Mouse (Mus musculus): ENCODE measurements around the gene Eapp. TPM values are rescaled to one million over a fixed set of nuclear protein-coding genes. Genes with fewer than 3 reads are reported as not detected.
"Not testable (repeated sequence)": the region's sequence is repeated elsewhere in the genome, so short reads cannot be mapped to it uniquely, and the experiment has no call there.

Eapp gene
- 13.6 and 16.1 TPM in 2 replicates for total RNA-seq (2015; ENCODE audit: low replicate concordance)
- total RNA-seq (2017; ENCODE audit: low replicate concordance): 34.8 and 40.4 TPM in 2 replicates

- peak; percentile 97 for ATAC-seq (replicated peaks; ENCODE audit: low FRiP score, poor library complexity, severe bottlenecking)
Observed at GRCm38 (mm10) chr12:54695511-54696241, at the start of gene Eapp. Gene Eapp, minus strand, starts transcription at chr12:54695897.

DNA sequence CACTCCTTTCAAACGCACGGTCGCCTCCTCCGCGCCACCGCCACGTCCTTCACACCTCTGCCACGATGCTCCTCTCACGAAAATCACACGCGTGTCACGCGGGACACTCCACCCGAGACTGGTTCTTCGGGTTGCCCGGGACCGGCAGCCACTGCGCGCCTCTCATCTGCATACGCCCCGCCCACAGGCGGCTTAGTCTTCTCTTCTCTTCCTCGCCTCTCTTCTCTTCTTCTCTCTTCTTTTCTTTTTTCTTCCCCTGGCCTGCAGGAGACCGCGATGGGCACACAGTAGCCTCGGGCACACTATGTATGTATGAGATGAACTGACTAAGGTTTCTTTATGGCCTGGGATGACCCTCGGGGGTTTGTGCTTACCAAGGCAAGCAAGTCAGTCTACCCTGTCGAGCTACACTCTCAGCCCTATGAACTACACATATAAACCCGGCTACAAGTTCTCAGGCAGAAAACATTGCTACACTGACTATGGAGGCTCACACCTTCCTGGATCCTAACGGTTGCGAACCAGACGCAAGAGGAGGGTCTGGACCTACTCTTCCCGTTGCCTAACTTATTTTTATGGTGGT is 43.1 kb upstream of the Eapp start:
- peak; percentile 81 for ATAC-seq (replicated peaks; ENCODE audit: low FRiP score, poor library complexity, severe bottlenecking)

DNA sequence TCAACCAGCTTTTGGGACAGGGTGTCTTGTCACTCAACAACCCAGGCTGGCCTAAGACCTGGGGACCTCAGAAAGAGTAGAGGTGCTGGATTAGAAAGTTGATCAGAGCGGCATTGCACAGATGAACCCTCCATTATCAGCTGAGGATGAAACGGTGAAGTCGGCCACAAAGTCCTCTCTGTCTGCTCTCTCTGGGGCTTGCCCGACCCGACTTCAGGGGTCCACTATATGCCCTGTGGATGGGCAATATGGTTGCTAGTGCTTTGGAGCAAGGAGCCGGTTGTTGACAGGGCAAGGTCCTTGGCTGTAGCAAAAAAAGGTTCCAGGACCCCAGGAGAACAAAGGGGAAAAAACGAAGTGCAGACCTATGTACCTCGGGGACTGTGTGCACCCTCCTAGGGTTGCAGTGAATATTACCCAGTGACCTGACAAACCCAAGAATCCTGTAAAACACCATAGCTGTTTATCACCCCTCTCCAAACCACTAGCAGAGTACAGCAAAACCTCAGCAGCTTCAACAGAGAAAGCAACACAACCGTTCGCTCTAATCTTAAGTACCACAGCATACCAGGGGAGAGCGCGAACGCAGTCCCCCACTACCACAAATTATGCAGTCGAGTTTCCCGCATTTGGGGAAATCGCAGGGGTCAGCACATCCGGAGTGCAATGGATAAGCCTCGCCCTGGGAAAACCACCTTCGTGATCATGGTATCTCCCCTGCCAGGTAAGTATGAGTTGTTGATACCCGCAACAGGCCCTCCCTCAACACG is 42.4 kb upstream of the Eapp start:
- ATAC-seq (replicated peaks; ENCODE audit: low FRiP score, poor library complexity, severe bottlenecking): peak; percentile 58

DNA sequence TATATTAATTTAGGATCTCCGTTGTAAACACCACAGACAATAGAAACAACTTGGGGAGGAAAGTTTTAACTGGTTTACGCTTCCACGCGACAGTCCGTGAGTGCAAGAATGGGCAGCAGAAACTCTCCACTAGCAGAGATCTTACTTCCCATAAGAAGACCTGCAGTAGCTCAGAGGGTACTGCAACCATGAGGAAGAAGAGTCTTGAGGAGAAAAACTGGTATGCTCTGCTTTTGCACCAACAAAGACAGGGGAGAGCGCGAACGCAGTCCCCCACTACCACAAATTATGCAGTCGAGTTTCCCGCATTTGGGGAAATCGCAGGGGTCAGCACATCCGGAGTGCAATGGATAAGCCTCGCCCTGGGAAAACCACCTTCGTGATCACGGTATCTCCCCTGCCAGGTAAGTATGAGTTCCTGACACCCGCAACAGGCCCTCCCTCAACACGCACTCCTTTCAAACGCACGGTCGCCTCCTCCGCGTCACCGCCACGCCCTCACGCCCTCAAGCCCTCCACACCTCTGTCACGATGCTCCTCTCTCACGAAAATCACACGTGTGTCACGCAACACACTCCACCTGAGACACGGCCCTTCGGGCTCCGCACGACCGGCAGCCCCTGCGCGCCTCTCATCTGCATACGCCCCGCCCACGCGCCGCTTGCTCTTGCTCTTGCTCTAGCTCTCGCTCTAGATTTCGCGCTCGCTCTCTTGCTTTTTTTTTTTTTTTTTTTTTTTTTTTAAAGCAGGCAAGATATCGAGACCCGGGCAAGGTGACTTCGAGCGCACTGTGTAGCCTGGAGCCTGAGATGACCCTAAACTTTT is 38.8 kb upstream of the Eapp start:
- ATAC-seq (replicated peaks; ENCODE audit: low FRiP score, poor library complexity, severe bottlenecking): peak; percentile 68

GRCm38 (mm10) chr12:54729140-54730059 is 33.7 kb upstream of the Eapp start:
- peak; percentile 97 for ATAC-seq (replicated peaks; ENCODE audit: low FRiP score, poor library complexity, severe bottlenecking)

DNA sequence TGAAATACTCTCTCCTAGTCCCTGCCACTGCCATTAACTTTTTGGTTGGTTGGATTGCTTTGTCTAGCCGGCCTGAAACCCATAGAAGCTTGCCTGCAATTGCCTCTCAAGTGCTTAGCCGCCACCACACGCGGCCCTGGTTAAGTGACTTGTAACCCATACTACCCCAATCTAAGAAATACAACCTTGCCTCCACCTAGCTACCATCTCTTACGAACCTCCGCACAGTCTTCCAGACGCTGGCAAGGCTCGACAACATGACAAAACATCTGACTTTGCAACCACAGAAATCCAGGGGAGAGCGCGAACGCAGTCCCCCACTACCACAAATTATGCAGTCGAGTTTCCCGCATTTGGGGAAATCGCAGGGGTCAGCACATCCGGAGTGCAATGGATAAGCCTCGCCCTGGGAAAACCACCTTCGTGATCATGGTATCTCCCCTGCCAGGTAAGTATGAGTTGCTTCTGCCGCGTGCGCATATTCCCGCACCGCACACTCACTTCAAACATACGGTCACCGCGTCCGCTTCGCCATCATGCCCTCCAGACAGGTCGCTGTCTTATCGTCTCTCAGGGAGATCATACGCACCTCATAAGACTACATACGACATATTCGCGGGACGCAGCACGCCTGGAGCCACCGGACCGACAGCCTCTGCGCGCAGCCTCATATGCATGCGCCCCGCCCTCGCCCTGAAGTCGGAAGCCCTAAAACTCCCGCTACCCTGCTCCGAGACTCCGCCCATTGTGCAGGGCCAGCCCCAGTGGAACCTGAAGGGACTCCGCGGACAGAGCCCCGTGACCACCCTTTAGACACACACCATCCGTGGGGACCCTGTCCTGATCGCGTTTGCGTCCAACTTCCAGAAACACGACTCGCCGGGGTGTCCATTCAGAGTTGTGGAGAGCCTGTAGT is 23.4 kb upstream of the Eapp start:
- ATAC-seq (replicated peaks; ENCODE audit: low FRiP score, poor library complexity, severe bottlenecking): peak; percentile 96

- not testable (repeated sequence) for ATAC-seq (replicated peaks; ENCODE audit: low FRiP score, poor library complexity, severe bottlenecking)
Observed at GRCm38 (mm10) chr12:54717516-54717915, 21.8 kb upstream of the Eapp start.

DNA sequence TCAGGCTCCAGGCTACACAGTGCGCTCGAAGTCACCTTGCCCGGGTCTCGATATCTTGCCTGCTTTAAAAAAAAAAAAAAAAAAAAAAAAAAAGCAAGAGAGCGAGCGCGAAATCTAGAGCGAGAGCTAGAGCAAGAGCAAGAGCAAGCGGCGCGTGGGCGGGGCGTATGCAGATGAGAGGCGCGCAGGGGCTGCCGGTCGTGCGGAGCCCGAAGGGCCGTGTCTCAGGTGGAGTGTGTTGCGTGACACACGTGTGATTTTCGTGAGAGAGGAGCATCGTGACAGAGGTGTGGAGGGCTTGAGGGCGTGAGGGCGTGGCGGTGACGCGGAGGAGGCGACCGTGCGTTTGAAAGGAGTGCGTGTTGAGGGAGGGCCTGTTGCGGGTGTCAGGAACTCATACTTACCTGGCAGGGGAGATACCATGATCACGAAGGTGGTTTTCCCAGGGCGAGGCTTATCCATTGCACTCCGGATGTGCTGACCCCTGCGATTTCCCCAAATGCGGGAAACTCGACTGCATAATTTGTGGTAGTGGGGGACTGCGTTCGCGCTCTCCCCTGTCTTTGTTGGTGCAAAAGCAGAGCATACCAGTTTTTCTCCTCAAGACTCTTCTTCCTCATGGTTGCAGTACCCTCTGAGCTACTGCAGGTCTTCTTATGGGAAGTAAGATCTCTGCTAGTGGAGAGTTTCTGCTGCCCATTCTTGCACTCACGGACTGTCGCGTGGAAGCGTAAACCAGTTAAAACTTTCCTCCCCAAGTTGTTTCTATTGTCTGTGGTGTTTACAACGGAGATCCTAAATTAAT is 18.3 kb upstream of the Eapp start:
- ATAC-seq (replicated peaks; ENCODE audit: low FRiP score, poor library complexity, severe bottlenecking): peak; percentile 73

- ATAC-seq (replicated peaks; ENCODE audit: low FRiP score, poor library complexity, severe bottlenecking): peak; percentile 65
Observed at GRCm38 (mm10) chr12:54710494-54710879, 14.8 kb upstream of the Eapp start.

DNA sequence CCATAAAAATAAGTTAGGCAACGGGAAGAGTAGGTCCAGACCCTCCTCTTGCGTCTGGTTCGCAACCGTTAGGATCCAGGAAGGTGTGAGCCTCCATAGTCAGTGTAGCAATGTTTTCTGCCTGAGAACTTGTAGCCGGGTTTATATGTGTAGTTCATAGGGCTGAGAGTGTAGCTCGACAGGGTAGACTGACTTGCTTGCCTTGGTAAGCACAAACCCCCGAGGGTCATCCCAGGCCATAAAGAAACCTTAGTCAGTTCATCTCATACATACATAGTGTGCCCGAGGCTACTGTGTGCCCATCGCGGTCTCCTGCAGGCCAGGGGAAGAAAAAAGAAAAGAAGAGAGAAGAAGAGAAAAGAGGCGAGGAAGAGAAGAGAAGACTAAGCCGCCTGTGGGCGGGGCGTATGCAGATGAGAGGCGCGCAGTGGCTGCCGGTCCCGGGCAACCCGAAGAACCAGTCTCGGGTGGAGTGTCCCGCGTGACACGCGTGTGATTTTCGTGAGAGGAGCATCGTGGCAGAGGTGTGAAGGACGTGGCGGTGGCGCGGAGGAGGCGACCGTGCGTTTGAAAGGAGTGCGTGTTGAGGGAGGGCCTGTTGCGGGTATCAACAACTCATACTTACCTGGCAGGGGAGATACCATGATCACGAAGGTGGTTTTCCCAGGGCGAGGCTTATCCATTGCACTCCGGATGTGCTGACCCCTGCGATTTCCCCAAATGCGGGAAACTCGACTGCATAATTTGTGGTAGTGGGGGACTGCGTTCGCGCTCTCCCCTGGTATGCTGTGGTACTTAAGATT is 14.2 kb upstream of the Eapp start:
- ATAC-seq (replicated peaks; ENCODE audit: low FRiP score, poor library complexity, severe bottlenecking): peak; percentile 73

DNA sequence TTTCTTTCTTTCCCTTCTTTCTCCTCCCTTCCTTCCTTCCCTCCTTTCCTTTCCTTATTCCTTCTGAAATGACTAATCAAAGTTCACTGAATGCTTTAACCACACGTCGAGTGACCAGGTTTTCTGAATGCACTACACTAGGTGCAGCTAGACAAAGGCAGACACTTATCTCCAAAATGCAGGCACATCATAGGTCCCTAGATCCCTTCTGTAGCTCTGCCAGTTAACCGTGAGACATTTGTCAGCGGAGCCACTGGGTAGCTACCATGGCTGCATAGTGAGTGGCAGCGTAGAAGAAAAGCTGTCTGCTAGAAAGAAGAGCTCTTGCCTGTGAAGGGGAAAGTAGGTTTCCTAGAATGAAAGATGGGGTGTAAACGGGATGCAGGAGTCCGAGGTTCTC is 3.7 kb upstream of the Eapp start:
- ATAC-seq (replicated peaks; ENCODE audit: low FRiP score, poor library complexity, severe bottlenecking): no peak

GRCm38 (mm10) chr12:54697791-54698250 is 2.1 kb upstream of the Eapp start:
- no peak for ATAC-seq (replicated peaks; ENCODE audit: low FRiP score, poor library complexity, severe bottlenecking)

DNA sequence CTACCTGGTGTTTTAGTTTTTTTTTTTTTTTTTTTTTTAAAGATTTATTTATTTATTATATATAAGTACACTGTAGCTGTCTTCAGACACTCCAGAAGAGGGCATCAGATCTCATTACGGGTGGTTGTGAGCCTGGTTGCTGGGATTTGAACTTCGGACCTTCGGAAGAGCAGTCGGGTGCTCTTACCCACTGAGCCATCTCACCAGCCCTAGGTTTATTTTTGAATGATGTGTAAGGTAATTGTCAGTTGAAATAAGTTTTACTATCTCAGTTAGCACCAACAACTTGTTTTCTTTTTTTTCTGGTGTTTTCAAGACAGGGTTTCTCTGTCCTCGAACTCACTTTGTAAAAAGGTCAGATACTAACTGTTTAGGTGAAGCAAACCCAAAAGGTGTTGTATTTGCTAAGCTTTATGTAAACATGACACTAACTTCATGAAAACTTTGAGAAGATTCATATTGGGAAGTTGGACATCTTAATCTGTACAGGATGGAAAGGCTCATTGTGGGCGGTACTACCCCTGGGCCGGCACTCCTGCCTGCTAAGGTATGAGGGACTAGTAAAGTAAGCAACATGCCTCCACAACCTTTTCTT is 1.4 kb upstream of the Eapp start:
- ATAC-seq (replicated peaks; ENCODE audit: low FRiP score, poor library complexity, severe bottlenecking): no peak

- peak; percentile 82 for ATAC-seq (replicated peaks; ENCODE audit: low FRiP score, poor library complexity, severe bottlenecking)
Observed at GRCm38 (mm10) chr12:54696242-54697002, 725 bp upstream of the Eapp start.

GRCm38 (mm10) chr12:54694847-54695510 is 718 bp downstream of the Eapp start:
- ATAC-seq (replicated peaks; ENCODE audit: low FRiP score, poor library complexity, severe bottlenecking): no peak
